Mouse (Mus musculus) retina, postnatal 1 day (tissue): ENCODE measurements around the gene Msl1.
A peak's percentile ranks its signal among the peaks of the same experiment; 100 is the strongest.

Source experiments
- DNase-seq: peaks from one replicate; pipeline ENCODE4 v3.0.0-alpha.2; 2012

The Msl1 gene

DNA sequence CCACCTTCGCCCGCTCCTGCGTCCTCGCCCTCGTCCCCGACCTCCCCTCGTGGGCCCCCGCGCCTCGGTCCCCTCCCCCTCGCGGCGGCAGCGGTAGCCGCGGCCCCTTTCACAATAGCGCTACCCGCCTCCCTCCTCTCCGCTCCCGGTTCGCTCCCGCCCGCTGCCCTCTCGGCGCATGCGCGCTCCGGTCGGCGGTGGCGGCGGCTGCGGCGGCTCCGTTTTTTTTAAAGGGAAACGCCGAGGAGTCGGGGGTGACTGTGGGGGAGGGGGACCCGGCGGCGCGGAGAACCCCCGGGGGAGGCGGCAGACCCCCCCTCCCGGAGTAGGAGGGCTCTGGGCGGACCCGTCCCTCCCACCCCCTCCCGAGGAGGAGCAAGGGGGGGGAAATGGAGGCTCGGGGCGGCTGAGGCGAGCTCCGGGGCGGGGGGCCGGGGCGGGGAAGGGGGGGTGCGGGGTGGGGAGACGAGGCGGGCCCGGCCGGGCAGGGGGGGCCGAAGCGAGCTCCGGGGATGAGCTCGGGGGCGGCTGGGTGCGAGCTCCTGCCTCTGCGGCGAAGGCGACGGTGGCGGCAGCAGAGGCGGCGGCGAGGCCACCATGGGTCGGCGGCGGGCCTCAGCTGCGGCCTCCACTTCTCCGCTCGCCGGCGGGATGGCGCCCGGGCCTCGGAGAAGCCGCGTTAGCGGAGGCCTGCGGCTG, at the start of gene Msl1:
Gene Msl1 (plus strand): TSS at position 502 of the 699 bp plus-strand sequence.
- DNase-seq, result peak; percentile 94

DNA sequence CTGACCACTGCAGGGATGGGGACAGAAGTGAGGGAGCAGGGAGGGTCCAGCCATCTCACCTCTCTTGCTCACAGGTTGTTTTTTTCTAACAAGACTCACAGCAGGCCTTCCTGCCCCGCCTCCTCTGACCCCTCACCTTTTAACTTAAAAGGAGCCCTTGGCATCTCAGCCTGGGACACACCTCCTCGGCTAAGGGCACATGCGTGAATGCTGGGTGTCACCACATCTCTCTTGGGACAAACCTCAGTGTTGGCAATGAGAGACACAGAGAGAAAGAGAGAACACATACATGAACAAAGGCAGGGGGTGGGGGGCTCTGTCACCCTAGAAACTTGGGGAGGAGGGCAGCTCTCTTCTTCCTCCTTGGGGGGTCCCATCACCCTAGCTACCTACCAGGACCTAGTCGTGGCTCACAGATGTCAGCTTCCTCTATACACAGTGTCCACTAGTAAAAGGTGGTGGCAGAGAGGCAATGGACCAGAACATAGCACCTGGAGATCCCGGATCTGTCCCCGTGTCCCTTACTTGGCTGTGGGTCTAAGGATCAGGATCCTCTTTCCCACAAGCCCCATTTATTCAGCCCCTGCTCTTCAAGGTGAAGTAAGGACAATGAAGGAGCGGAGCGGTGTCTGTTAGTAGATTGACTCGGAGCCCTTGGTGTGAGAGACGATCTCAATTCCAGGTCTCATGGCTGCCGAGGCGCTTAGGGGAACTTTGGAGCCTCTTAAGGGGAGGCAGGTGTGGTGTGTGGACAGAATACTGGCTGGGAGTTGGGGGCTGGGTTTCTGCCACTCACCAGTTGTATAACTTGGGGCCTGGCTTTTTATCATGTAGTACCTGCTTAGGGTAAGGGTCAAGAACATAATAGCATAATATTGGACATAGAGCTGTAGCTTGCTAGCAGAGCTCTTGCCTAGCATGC, 49.1 kb upstream of the Msl1 start:
- no peak for DNase-seq

DNA sequence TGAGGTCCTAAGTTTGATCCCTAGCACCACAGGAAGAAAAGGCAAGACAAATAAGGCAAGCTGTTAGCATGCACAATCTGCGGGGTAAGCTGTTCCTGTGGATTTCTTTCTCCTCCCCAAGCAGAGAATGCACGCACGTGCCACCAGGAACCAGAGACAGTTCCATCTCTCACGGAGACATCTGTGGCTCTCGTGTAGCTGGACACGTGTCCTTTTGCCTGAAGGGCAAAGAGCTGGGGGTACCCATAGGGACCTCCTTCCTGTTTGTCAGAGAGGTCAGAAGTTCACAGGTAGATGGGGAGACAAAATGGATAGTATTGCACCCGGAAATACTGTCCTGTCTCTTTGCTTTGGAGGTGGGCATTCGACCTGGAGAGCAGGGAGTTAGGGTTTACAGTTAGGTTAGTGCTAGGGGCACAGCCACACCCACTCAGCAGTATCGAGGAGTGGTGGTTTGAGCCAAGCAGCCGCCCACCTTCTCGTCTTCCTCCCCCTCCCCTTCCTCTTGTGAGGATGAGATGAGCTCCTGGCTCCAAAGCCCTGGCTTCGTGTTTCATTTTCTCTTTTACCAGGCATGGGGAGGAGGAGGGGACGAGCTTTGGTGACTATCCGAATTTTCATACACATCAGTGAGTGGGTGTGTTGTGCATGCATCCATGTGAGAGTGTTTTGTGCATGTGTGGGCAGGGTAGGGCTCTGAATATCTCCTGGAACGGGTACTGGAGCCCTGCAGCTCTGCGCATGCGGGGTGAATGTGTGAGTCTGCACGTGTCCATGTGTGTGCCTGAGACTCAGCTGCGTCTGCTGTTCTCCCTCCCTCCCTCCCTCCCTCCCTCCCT, 48.2 kb upstream of the Msl1 start:
- peak; percentile 94 for DNase-seq

DNA sequence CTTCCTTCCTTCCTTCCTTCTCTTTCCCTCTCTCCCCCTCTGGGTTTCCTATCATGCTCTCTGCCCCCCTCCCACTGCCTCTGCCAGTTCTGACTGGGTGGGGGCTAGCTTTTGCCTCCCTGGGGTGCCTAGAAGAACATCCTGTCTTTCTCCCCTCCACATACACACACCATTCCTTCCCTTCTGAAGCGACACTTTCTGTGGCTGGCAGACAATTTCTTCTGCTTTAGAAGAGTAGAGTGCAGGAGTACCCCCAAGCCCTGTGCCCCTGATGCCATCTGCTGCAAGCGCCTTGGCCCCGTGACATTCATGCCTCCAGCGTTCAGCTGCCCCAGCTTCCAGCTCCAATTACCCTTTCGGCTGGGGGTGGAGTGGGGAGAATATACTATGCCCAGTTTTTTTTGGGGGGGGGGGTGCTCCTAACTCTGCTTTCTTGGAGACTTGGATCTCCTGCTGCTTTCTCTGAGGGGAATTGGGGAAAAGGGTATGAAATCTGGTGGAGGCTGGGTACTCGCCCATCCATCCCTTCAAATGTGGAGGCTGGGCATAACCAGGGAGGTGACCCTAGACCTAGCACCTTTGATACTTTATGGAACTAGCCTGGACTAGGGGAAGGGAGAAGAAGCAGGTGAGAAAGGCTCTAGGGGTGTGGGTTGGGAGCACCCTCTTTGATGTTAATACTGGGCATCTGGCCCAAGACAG, 47.4 kb upstream of the Msl1 start:
- peak; percentile 72 for DNase-seq

DNA sequence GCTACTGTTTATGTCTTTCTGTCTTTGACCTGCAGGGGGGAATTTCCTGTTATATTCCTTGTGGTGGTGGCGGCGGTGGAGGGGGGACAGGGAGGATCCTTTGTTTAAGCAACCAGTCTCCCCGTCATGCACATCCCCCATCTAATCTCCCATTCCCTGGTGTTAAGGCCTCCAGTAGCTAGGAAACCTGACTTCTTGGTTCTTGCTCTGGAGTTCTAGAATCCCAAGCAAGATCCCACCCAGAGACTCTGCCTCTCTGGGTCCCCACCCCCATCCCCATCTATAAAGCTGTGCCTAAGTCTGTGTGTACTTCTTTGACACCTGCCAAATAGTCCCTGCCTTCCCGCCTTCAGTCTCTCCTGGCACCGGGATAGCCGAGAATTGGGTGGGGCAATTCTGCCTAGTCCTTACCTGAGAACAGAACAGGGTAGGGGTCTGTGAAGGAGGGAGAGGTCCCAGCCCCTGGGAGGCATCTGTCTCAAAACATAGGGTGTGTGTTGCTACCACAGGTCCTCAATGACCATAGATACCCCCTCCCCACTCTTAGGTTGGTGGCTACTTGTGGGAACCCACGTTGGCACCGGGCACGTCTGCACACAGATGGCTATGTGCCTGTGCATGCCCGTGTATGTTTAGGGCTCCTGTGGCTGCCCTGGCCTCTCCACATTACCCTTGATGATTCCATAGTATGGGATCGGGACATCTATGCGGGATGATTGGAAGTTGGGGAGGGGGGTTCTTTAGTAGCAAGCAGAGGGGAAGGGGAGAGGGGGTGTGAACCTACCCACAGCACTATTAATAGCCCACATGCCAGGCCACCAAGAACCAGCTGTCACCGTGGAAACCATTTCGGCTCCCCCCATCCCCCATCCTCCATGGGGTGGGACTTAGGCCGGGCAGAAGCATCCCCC, 46.6 kb upstream of the Msl1 start:
- DNase-seq, result peak; percentile 67

DNA sequence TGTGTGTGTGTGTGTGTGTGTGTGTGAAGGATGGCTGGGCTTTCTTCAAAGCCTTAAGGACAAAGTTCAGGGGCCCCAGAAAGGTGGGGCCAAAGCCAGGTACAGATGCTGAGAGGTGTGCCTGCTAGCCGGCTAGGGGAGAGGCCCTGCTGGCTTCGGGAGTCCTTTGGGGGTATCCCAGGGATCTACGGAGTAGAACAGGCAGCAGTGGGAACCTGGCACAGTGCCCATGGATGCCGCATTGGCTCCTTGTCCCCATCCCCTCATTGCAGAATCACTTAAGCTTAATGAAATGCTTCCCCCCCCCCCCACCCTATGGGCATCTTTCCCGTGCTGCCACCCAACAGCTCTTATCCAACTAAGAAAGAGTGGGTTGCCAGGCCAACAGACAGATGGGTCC, 45.6 kb upstream of the Msl1 start:
- peak; percentile 75 for DNase-seq

DNA sequence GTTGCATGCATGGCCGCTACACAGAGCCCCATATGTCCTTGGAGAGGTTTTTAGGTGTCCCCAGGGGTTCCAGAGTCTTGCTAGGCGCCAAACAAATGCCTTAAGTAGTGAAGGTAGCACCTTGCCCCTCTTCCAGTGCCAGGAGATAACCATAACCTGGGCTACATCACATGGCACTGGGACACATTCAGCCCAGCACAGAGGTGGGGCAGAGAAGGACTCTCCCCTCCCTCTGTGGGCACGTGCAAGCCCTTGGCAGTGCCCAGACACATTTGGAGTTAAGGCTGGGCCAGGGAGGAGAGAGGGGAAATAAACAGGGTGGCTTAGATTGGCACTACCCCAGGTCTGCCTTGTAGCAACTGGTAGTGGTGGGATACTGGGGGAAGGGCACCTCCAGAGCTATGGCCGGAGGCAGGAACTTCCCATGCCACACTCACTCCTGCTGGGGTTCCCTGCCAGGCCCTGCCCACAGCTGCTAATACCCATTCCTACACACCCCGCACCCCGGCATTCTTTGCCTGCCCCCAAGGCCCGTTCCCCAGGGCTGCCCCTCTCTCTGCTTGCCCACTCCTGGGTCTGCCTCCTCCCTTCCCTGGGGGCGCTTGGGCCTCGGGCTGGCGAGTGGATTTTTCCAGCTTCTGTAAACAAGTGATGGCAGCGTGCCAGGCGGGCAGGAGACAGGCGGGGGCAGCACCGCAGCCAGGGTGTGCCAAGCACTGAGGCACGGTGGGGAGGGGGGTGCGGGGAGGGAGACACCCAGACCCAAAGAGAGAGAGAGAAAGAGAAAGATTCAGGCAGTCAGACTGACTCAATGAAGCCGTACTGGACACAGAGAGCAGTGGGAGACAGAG, 44.7 kb upstream of the Msl1 start:
- DNase-seq, result peak; percentile 96

DNA sequence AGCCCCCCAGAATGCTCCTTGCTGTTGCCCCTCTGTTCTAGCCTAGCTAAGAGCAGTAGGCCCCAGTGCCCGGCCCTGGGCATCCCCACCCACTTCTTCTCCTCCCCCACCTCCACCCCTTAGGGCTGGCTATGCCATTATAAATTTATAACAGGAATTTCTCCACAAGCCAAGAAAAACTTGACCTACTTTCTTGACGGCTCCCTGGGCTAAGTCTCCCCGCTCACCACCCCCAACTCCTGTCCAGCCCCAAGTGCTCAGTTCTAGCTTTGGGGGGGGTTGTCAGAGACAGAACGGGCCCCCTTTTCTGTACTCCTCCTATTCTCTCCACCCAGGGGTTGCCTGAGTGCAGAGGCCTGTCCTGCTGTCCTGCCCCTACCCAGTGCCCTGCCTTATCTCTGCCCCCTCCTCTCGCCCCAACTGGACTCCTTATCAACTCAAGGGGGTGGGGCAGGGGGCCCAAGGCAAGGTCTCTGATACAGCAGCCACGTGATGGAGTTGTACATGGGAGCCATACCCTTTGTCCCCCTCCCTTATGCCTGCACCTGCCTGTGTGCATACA, 44.0 kb upstream of the Msl1 start:
- peak; percentile 71 for DNase-seq

DNA sequence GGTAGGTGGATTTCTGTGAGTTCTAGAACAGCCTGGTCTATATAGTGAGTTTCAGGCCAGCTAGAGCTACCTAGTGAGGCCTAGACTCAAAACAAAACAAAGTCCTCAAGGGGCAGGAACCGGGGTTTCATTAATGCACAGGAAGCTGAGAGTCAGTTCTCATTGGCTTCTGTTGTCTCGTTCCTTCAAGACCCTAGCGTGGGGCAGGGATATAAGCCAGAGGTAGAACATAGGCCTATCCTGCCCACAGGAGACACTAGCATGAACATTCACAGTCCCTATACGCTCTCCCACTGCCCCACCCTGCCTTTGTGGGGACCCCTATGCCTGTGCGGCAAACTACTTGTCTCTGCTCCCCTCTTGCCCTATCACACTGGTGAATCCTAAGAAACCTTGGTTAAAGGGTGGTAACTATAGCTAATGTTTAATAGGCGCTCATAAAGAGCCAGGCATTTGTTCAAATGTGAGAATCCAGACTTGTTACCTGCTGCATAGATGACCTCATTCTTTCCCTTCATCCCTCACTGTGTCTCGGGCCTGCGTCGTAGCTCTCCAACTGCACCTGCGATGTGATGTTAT, 42.7 kb upstream of the Msl1 start:
- DNase-seq, result no peak

DNA sequence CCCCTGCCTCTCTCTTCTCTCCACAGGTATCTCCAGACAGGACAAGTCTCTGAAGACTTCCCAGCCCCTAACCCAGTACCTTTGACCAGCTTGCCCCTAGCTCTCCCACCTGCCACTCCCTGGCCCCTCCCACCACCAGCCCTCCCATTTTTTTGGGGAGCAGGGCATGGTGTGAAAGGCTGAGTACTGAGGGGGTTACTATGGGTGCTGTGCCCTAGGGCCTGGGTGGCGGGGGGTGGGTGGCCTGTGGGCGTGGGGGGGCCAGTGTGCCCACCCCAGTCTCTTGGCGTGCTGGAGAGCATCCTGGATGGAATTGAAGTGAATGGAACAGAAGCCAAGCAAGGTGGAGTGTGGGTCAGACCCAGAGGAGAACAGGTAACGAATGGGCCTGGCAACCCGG, 42.1 kb upstream of the Msl1 start:
- no peak for DNase-seq

DNA sequence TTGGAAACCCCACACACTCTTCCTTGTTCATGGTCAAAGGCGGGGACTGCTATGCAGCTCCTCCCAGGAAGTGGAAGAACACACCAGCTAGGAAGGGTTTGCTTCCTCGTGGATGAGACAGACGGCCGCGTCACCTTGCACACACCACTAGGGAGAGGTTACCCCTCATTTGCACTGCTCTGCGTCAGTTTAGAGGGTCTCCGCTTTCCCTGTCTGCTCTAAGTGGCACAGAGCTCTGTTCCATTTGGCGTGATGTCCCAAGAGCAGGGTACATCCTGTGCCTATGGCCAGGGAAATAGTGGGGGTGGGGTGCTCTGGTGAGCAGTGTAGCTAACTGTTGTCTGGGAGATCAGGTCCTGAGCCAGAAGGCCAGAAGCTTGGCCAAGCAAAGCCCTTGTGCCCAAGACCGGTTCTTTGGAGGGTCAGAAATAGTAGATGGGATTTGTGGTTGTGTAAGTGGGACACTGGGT, 41.1 kb upstream of the Msl1 start:
- no peak for DNase-seq

DNA sequence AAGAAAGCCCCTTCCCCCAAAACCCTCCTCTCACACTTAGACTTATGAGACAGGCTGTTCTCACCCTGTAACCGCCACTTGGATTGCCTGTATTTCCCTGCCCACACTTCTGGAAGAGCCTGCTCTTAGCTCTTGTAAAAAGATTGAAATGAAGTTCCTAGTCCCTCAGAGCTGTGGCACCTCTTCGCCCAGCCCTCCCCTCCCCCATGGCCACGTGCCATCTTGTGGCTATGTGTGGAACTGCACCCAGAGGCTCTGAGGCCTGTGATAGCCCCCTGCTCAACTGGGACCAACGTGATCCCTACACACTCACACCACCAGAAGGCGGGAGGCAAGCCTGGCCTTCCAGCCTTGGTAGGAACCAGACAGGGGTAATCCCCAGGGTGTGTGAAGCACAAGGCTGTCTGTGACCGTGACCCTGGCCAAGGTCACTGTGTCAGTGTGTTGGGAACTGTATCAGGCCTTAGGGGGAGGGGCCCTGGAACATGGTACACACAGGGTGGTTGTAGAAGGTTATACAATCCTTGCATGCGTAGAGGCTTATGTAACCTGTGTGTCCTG, 40.6 kb upstream of the Msl1 start:
- DNase-seq, result peak; percentile 89

DNA sequence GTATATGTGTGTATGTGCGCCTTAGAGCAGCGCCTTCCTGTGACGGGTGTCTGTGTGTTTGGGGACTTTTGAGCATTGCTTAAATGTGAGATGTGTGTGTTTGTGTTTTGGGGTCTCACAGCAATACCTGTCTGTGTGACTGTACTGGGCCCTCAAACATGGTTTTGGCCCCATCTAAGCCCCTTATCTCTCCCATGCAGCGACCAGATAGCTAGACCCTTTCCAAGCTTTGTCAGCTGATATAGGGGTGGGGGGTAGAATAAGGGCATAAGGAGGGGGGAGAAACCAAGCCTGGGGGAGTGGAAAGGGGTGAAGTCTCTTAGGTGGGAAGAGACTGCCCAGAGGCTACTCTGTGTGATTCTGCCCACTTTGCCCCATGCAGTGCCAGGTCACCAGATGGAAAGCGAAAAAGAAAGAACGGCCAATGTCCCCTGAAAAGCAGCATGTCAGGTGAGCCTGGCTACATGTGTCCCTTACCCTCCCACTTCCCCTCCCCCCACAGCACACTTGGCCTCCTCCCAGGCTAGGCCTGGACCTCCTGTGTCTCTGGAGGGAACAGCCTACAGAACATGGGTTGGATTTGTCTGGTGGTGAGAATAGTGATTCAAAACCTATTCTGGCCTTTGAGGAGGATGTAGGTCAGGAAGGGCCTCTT, 39.5 kb upstream of the Msl1 start:
- no peak for DNase-seq

DNA sequence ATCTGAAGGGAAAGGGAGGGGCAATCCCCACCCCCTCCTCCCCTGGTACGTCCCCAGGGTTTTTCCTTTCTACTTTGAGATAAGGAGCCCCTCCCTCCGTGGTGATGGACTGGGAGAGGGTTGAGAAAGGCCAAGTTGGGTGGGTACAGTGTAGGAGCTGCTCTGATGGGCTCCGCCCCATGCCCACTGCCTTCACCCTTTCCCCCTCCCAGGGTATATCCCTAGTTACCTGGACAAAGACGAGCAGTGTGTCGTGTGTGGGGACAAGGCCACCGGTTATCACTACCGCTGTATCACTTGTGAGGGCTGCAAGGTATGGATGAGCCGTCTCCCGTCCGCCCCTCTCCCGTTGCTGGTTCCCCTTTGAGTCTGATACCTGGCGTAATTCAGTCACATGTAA, 38.6 kb upstream of the Msl1 start:
- no peak for DNase-seq

DNA sequence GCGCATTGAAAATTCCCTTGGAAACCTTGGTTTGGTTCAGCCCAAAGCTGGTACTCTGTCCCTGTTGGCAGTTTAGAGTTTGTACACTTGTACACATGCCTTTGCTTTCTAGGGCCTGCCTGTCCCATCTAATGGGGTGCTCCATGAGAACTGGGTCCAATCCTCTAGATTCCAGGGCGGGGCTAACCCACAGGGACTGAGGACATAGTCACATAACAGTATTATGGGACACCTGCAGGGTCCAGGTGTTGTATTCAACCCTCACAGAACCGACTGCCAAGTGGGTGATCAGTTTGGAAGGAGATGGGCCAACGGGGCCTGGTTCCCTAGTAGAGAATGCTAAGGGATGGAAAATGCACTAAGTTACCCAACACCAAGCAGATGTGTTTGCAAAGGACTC, 33.4 kb upstream of the Msl1 start:
- DNase-seq, result no peak

DNA sequence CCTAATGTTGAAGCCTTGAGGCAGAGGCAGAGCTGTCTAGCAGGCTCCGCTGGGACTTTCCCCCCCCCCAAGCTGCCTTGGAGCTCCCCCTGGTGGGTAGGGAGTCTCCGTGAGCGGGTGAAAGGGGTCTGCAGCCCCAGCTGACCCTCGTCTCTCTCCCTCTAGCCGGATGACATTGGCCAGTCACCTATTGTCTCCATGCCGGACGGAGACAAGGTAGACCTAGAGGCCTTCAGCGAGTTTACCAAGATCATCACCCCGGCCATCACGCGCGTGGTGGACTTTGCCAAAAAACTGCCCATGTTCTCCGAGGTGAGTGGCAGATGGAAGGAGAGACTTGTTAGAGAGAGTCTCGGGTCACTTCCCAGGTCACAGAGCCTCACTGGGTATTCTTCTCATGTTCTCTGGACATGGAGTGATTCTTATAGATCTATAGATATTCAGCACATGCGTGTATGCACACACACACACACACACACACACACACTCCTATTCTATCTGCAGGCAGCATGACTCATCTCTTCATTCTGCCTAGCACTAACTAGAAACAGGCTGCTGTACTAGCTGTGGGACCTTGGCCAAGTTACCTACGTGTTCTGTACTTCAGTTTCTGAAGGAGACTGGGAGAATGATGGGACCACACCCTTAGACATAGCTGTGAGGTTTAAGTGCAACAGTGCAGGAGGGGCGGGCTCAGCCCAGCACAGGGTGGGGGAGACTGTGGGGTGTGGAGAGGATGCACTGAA, 32.4 kb upstream of the Msl1 start:
- peak; percentile 53 for DNase-seq

DNA sequence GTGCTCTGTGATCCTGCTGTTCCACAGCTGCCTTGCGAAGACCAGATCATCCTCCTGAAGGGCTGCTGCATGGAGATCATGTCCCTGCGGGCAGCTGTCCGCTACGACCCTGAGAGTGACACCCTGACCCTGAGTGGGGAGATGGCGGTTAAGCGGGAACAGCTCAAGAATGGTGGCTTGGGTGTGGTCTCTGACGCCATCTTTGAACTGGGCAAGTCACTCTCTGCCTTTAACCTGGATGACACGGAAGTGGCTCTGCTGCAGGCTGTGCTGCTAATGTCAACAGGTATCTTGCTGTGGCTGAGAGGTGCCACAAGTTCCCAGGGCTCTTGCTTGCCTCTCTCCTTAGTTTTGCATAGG, 31.8 kb upstream of the Msl1 start:
- DNase-seq, result no peak

DNA sequence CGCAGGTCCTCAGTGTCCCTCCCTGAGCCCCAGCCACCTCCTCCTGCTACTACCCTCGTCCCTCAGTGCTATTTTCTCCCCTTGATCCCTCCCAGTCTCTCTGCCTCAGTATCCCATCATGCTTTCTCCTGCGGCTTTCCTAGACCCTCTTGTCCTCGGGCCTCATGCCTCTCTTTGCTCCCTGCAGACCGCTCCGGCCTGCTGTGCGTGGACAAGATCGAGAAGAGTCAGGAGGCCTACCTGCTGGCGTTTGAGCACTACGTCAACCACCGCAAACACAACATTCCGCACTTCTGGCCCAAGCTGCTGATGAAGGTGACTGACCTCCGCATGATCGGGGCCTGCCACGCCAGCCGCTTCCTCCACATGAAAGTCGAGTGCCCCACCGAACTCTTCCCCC, 31.2 kb upstream of the Msl1 start:
- DNase-seq, result no peak
